Mouse (Mus musculus): ENCODE measurements around the gene Gm44965. TPM values are rescaled to one million over a fixed set of nuclear protein-coding genes. Genes with fewer than 3 reads are reported as not detected.

Gene Gm44965
- polyA plus RNA-seq, 1 experiment from 2014 or later, result not detected

- H3K9ac ChIP-seq (ENCODE audit: low read depth, low read length), result no peak overlapping the region
- no peak for ATAC-seq (ENCODE audit: low read depth)
- no peaks in the 10 kb centered on the region for H3K4me1 ChIP-seq (ENCODE audit: control insufficient read depth, low read depth, low read length)
- peaks cover 33% of the 10 kb centered on the region for H3K27me3 ChIP-seq (ENCODE audit: control insufficient read depth, insufficient read depth, low read depth, low read length)
- no peaks in the 10 kb centered on the region for H3K9me3 ChIP-seq (replicated peaks; ENCODE audit: control insufficient read depth, low read length)
- no peak overlapping the region for H3K27ac ChIP-seq (ENCODE audit: low read length)
- 5% methylated on average over 7 of the region's 7 CpGs for WGBS (ENCODE audit: insufficient replicate concordance)
- H3K36me3 ChIP-seq (ENCODE audit: control insufficient read depth, insufficient read depth), result no peaks in the 10 kb centered on the region
- peak overlapping the region; percentile 69 for H3K4me2 ChIP-seq (ENCODE audit: low read depth, low read length)
- H3K4me3 ChIP-seq (ENCODE audit: low read depth, low read length), result peak overlapping the region; percentile 47
Observed at GRCm38 (mm10) chr6:48627511-48627924, 33.8 kb downstream of the Gm44965 start.

GRCm38 (mm10) chr6:48628377-48628776, 34.6 kb downstream of the Gm44965 start:
- Histone ChIP-seq H3K36me3 (ENCODE audit: control insufficient read depth, insufficient read depth) (no peaks in the 10 kb centered on the region), H3K4me2 (ENCODE audit: low read depth, low read length) (no peak overlapping the region), H3K9ac (ENCODE audit: low read depth, low read length) (no peak overlapping the region), H3K27me3 (ENCODE audit: control insufficient read depth, insufficient read depth, low read depth, low read length) (peaks cover 33% of the 10 kb centered on the region), H3K4me3 (ENCODE audit: low read depth, low read length) (no peak overlapping the region), H3K9me3 (replicated peaks; ENCODE audit: control insufficient read depth, low read length) (no peaks in the 10 kb centered on the region), H3K27ac (ENCODE audit: low read length) (no peak overlapping the region), H3K4me1 (ENCODE audit: control insufficient read depth, low read depth, low read length) (no peaks in the 10 kb centered on the region)
- 43% methylated on average over 3 of the region's 3 CpGs for WGBS (ENCODE audit: insufficient replicate concordance)
- ATAC-seq (ENCODE audit: low read depth), result no peak

GRCm38 (mm10) chr6:48628808-48629660, 35.3 kb downstream of the Gm44965 start:
- Histone ChIP-seq H3K4me1 (ENCODE audit: control insufficient read depth, low read depth, low read length) (no peaks in the 10 kb centered on the region), H3K9me3 (replicated peaks; ENCODE audit: control insufficient read depth, low read length) (no peaks in the 10 kb centered on the region), H3K27ac (ENCODE audit: low read length) (no peak overlapping the region), H3K36me3 (ENCODE audit: control insufficient read depth, insufficient read depth) (no peaks in the 10 kb centered on the region), H3K4me2 (ENCODE audit: low read depth, low read length) (peak overlapping the region; percentile 58), H3K4me3 (ENCODE audit: low read depth, low read length) (peak overlapping the region; percentile 43), H3K9ac (ENCODE audit: low read depth, low read length) (no peak overlapping the region), H3K27me3 (ENCODE audit: control insufficient read depth, insufficient read depth, low read depth, low read length) (peaks cover 33% of the 10 kb centered on the region)
- ATAC-seq (ENCODE audit: low read depth), result no peak
- 9% methylated on average over 54 of the region's 54 CpGs for WGBS (ENCODE audit: insufficient replicate concordance)

- H3K4me2 ChIP-seq (ENCODE audit: low read depth, low read length), result peak overlapping the region; percentile 58
- WGBS (ENCODE audit: insufficient replicate concordance), result 25% methylated on average over 13 of the region's 13 CpGs
- no peaks in the 10 kb centered on the region for H3K9me3 ChIP-seq (replicated peaks; ENCODE audit: control insufficient read depth, low read length)
- H3K27ac ChIP-seq (ENCODE audit: low read length), result no peak overlapping the region
- H3K36me3 ChIP-seq (ENCODE audit: control insufficient read depth, insufficient read depth), result no peaks in the 10 kb centered on the region
- no peak overlapping the region for H3K9ac ChIP-seq (ENCODE audit: low read depth, low read length)
- H3K4me1 ChIP-seq (ENCODE audit: control insufficient read depth, low read depth, low read length), result no peaks in the 10 kb centered on the region
- peaks cover 33% of the 10 kb centered on the region for H3K27me3 ChIP-seq (ENCODE audit: control insufficient read depth, insufficient read depth, low read depth, low read length)
- no peak for ATAC-seq (ENCODE audit: low read depth)
- H3K4me3 ChIP-seq (ENCODE audit: low read depth, low read length), result peak overlapping the region; percentile 43
Observed at GRCm38 (mm10) chr6:48629661-48630034, 35.9 kb downstream of the Gm44965 start.

GRCm38 (mm10) chr6:48630831-48631230, 37.1 kb downstream of the Gm44965 start:
- Histone ChIP-seq H3K9me3 (replicated peaks; ENCODE audit: control insufficient read depth, low read length) (no peaks in the 10 kb centered on the region), H3K27me3 (ENCODE audit: control insufficient read depth, insufficient read depth, low read depth, low read length) (peaks cover 33% of the 10 kb centered on the region), H3K27ac (ENCODE audit: low read length) (no peak overlapping the region), H3K4me1 (ENCODE audit: control insufficient read depth, low read depth, low read length) (no peaks in the 10 kb centered on the region), H3K9ac (ENCODE audit: low read depth, low read length) (no peak overlapping the region), H3K4me2 (ENCODE audit: low read depth, low read length) (no peak overlapping the region), H3K4me3 (ENCODE audit: low read depth, low read length) (no peak overlapping the region), H3K36me3 (ENCODE audit: control insufficient read depth, insufficient read depth) (no peaks in the 10 kb centered on the region)
- WGBS (ENCODE audit: insufficient replicate concordance), result 60% methylated on average over 8 of the region's 8 CpGs
- no peak for ATAC-seq (ENCODE audit: low read depth)

- Histone ChIP-seq H3K4me2 (ENCODE audit: low read depth, low read length) (no peak overlapping the region), H3K9ac (ENCODE audit: low read depth, low read length) (no peak overlapping the region), H3K4me1 (ENCODE audit: control insufficient read depth, low read depth, low read length) (no peaks in the 10 kb centered on the region), H3K27ac (ENCODE audit: low read length) (no peak overlapping the region), H3K36me3 (ENCODE audit: control insufficient read depth, insufficient read depth) (no peaks in the 10 kb centered on the region), H3K27me3 (ENCODE audit: control insufficient read depth, insufficient read depth, low read depth, low read length) (no peaks in the 10 kb centered on the region), H3K4me3 (ENCODE audit: low read depth, low read length) (no peak overlapping the region), H3K9me3 (replicated peaks; ENCODE audit: control insufficient read depth, low read length) (no peaks in the 10 kb centered on the region)
- ATAC-seq (ENCODE audit: low read depth), result peak; percentile 53; the same call in 1 of the 2 replicates
- WGBS (ENCODE audit: insufficient replicate concordance), result 26% methylated on average over 2 of the region's 2 CpGs
Observed at GRCm38 (mm10) chr6:48635105-48635504, 41.4 kb downstream of the Gm44965 start.

- no peaks in the 10 kb centered on the region for H3K27me3 ChIP-seq (ENCODE audit: control insufficient read depth, insufficient read depth, low read depth, low read length)
- no peak overlapping the region for H3K4me2 ChIP-seq (ENCODE audit: low read depth, low read length)
- no peak overlapping the region for H3K4me3 ChIP-seq (ENCODE audit: low read depth, low read length)
- no peaks in the 10 kb centered on the region for H3K4me1 ChIP-seq (ENCODE audit: control insufficient read depth, low read depth, low read length)
- 73% methylated on average over 6 of the region's 6 CpGs for WGBS (ENCODE audit: insufficient replicate concordance)
- ATAC-seq (ENCODE audit: low read depth), result no peak
- H3K9me3 ChIP-seq (replicated peaks; ENCODE audit: control insufficient read depth, low read length), result no peaks in the 10 kb centered on the region
- H3K27ac ChIP-seq (ENCODE audit: low read length), result no peak overlapping the region
- H3K9ac ChIP-seq (ENCODE audit: low read depth, low read length), result no peak overlapping the region
- H3K36me3 ChIP-seq (ENCODE audit: control insufficient read depth, insufficient read depth), result no peaks in the 10 kb centered on the region
Observed at GRCm38 (mm10) chr6:48636515-48636914, 42.8 kb downstream of the Gm44965 start.

GRCm38 (mm10) chr6:48637811-48638500, 44.2 kb downstream of the Gm44965 start:
- Histone ChIP-seq H3K9me3 (replicated peaks; ENCODE audit: control insufficient read depth, low read length) (no peaks in the 10 kb centered on the region), H3K4me3 (ENCODE audit: low read depth, low read length) (no peak overlapping the region), H3K4me1 (ENCODE audit: control insufficient read depth, low read depth, low read length) (no peaks in the 10 kb centered on the region), H3K27me3 (ENCODE audit: control insufficient read depth, insufficient read depth, low read depth, low read length) (no peaks in the 10 kb centered on the region), H3K4me2 (ENCODE audit: low read depth, low read length) (no peak overlapping the region), H3K36me3 (ENCODE audit: control insufficient read depth, insufficient read depth) (no peaks in the 10 kb centered on the region), H3K27ac (ENCODE audit: low read length) (no peak overlapping the region), H3K9ac (ENCODE audit: low read depth, low read length) (no peak overlapping the region)
- 57% methylated on average over 6 of the region's 6 CpGs for WGBS (ENCODE audit: insufficient replicate concordance)
- ATAC-seq (ENCODE audit: low read depth), result no peak

GRCm38 (mm10) chr6:48638553-48638952, 44.8 kb downstream of the Gm44965 start:
- 40% methylated on average over 2 of the region's 2 CpGs for WGBS (ENCODE audit: insufficient replicate concordance)
- no peaks in the 10 kb centered on the region for H3K27me3 ChIP-seq (ENCODE audit: control insufficient read depth, insufficient read depth, low read depth, low read length)
- no peaks in the 10 kb centered on the region for H3K9me3 ChIP-seq (replicated peaks; ENCODE audit: control insufficient read depth, low read length)
- H3K27ac ChIP-seq (ENCODE audit: low read length), result no peak overlapping the region
- no peak for ATAC-seq (ENCODE audit: low read depth)
- no peaks in the 10 kb centered on the region for H3K36me3 ChIP-seq (ENCODE audit: control insufficient read depth, insufficient read depth)
- no peak overlapping the region for H3K4me2 ChIP-seq (ENCODE audit: low read depth, low read length)
- H3K4me3 ChIP-seq (ENCODE audit: low read depth, low read length), result no peak overlapping the region
- H3K9ac ChIP-seq (ENCODE audit: low read depth, low read length), result no peak overlapping the region
- H3K4me1 ChIP-seq (ENCODE audit: control insufficient read depth, low read depth, low read length), result no peaks in the 10 kb centered on the region

All from liver, embryonic 16.5 days (tissue).